Mouse (Mus musculus) forebrain, embryonic 12.5 days (tissue): ENCODE results near the gene Zfp69. TPM values are rescaled to one million over a fixed set of nuclear protein-coding genes. Genes with fewer than 3 reads are reported as not detected.

Experiments
- ATAC-seq: fragments of 200-750 bp; cut with Nextera tagmentation; 2 replicates; pipeline ENCODE4 v1.8.0; 2017; ENCODE audit warnings: moderate TSS enrichment; ENCODE audit not compliant: low FRiP score
- H3K27ac ChIP-seq: fragments of 300-500 bp; sonication (generic); 2 replicates; pipeline ENCODE4 v1.5.1; 2016; ENCODE audit warnings: mild to moderate bottlenecking
- H3K27me3 ChIP-seq: fragments of 300-500 bp; sonication (generic); 2 replicates; pipeline ENCODE4 v1.6.1; 2016; ENCODE audit warnings: mild to moderate bottlenecking
- H3K36me3 ChIP-seq: fragments of 300-500 bp; sonication (generic); replicated peaks from 2 replicates; pipeline ENCODE4 v1.6.1; 2016; ENCODE audit warnings: mild to moderate bottlenecking
- H3K4me1 ChIP-seq: fragments of 300-500 bp; sonication (generic); 2 replicates; pipeline ENCODE4 v1.6.1; 2016
- H3K4me2 ChIP-seq: fragments of 300-500 bp; sonication (generic); 2 replicates; pipeline ENCODE4 v1.6.1; 2016; ENCODE audit warnings: mild to moderate bottlenecking, moderate library complexity
- H3K4me3 ChIP-seq: fragments of 300-500 bp; sonication (generic); replicated peaks from 2 replicates; pipeline ENCODE4 v1.5.1; 2016; ENCODE audit warnings: mild to moderate bottlenecking
- H3K9ac ChIP-seq: fragments of 300-500 bp; sonication (generic); 2 replicates; pipeline ENCODE4 v1.6.1; 2016; ENCODE audit warnings: mild to moderate bottlenecking
- H3K9me3 ChIP-seq: fragments of 300-500 bp; sonication (generic); 2 replicates; pipeline ENCODE4 v1.6.1; 2016
- WGBS: fragments of 180-500 bp; shearing (Covaris S2); methylation state at CpG from one replicate; pipeline ENCODE4 v1.1.7; 2016; 5-methylcytosine and 5-hydroxymethylcytosine counted together
- polyA plus RNA-seq: library from polyadenylated mRNA; unstranded; fragments of >200 nt; fragmentation: Nextera tagmentation; extraction: Ambion mirVana; gene quantifications from 2 replicates; pipeline ENCODE4 v1.2.1, GENCODE M21; 2016

Zfp69 gene
- polyA plus RNA-seq, 1 experiment from 2014 or later, result 9.5 TPM

- Histone ChIP-seq H3K4me2 (no peak overlapping the region), H3K4me1 (peaks cover 16% of the 10 kb centered on the region), H3K36me3 (peaks cover 34% of the 10 kb centered on the region), H3K9ac (no peak overlapping the region), H3K27me3 (no peaks in the 10 kb centered on the region), H3K4me3 (no peak overlapping the region), H3K9me3 (peaks cover 6% of the 10 kb centered on the region; the same call in 1 of the 2 replicates), H3K27ac (no peak overlapping the region)
- WGBS, result 90% methylated on average over 8 of the region's 8 CpGs
- ATAC-seq, result no peak
Measured at GRCm38 (mm10) chr4:120921461-120921860, 30.0 kb downstream of the Zfp69 start.

- Histone ChIP-seq H3K4me3 (no peak overlapping the region), H3K9ac (no peak overlapping the region), H3K27ac (no peak overlapping the region), H3K9me3 (no peaks in the 10 kb centered on the region), H3K36me3 (0 out of 2 replicates have a peak, but pooled peaks cover 1% of the 10 kb centered on the region), H3K27me3 (no peaks in the 10 kb centered on the region), H3K4me2 (no peak overlapping the region), H3K4me1 (no peaks in the 10 kb centered on the region)
- WGBS, result 78% methylated on average over 4 of the region's 4 CpGs
- no peak for ATAC-seq
Measured at GRCm38 (mm10) chr4:120914501-120914900, 37.0 kb downstream of the Zfp69 start.

GRCm38 (mm10) chr4:120913861-120914260, 37.6 kb downstream of the Zfp69 start:
- Histone ChIP-seq H3K27ac (no peak overlapping the region), H3K36me3 (no peaks in the 10 kb centered on the region), H3K4me1 (no peaks in the 10 kb centered on the region), H3K27me3 (no peaks in the 10 kb centered on the region), H3K9me3 (no peaks in the 10 kb centered on the region), H3K4me3 (no peak overlapping the region), H3K4me2 (no peak overlapping the region), H3K9ac (no peak overlapping the region)
- no peak for ATAC-seq
- 92% methylated on average over 1 of the region's 1 CpGs for WGBS

- Histone ChIP-seq H3K4me1 (no peaks in the 10 kb centered on the region), H3K27ac (no peak overlapping the region), H3K27me3 (no peaks in the 10 kb centered on the region), H3K9me3 (no peaks in the 10 kb centered on the region), H3K36me3 (no peaks in the 10 kb centered on the region), H3K4me2 (no peak overlapping the region), H3K4me3 (no peak overlapping the region), H3K9ac (no peak overlapping the region)
- WGBS, result 67% methylated on average over 8 of the region's 8 CpGs
- ATAC-seq, result no peak
Measured at GRCm38 (mm10) chr4:120913443-120913842, 38.1 kb downstream of the Zfp69 start.

GRCm38 (mm10) chr4:120912866-120913265, 38.6 kb downstream of the Zfp69 start:
- WGBS, result 57% methylated on average over 4 of the region's 4 CpGs
- H3K4me3 ChIP-seq, result no peak overlapping the region
- ATAC-seq, result no peak
- no peaks in the 10 kb centered on the region for H3K27me3 ChIP-seq
- no peak overlapping the region for H3K4me2 ChIP-seq
- no peaks in the 10 kb centered on the region for H3K36me3 ChIP-seq
- no peaks in the 10 kb centered on the region for H3K4me1 ChIP-seq
- H3K27ac ChIP-seq, result no peak overlapping the region
- no peaks in the 10 kb centered on the region for H3K9me3 ChIP-seq
- H3K9ac ChIP-seq, result no peak overlapping the region

GRCm38 (mm10) chr4:120911086-120911485, 40.4 kb downstream of the Zfp69 start:
- WGBS, result 84% methylated on average over 6 of the region's 6 CpGs
- Histone ChIP-seq H3K4me2 (no peak overlapping the region), H3K27ac (no peak overlapping the region), H3K36me3 (no peaks in the 10 kb centered on the region), H3K9ac (no peak overlapping the region), H3K27me3 (no peaks in the 10 kb centered on the region), H3K4me1 (no peaks in the 10 kb centered on the region), H3K9me3 (no peaks in the 10 kb centered on the region), H3K4me3 (no peak overlapping the region)
- no peak for ATAC-seq

GRCm38 (mm10) chr4:120909558-120910150, 41.8 kb downstream of the Zfp69 start:
- no peaks in the 10 kb centered on the region for H3K9me3 ChIP-seq
- 0 out of 2 replicates have a peak, but pooled peaks have one; percentile 61 for ATAC-seq
- WGBS, result 31% methylated on average over 15 of the region's 15 CpGs

GRCm38 (mm10) chr4:120905644-120906043, 45.9 kb downstream of the Zfp69 start:
- no peak overlapping the region for H3K9ac ChIP-seq
- no peak overlapping the region for H3K4me2 ChIP-seq
- WGBS, result 84% methylated on average over 5 of the region's 5 CpGs
- H3K27ac ChIP-seq, result no peak overlapping the region
- H3K9me3 ChIP-seq, result no peaks in the 10 kb centered on the region
- ATAC-seq, result no peak
- H3K36me3 ChIP-seq, result no peaks in the 10 kb centered on the region
- no peak overlapping the region for H3K4me3 ChIP-seq
- H3K4me1 ChIP-seq, result no peaks in the 10 kb centered on the region
- H3K27me3 ChIP-seq, result no peaks in the 10 kb centered on the region

More at GRCm38 (mm10) chr4:120909558-120910150, 41.8 kb downstream of the Zfp69 start:
- Histone ChIP-seq H3K27me3 (no peaks in the 10 kb centered on the region), H3K9ac (no peak overlapping the region), H3K4me2 (no peak overlapping the region), H3K4me1 (no peaks in the 10 kb centered on the region), H3K4me3 (no peak overlapping the region), H3K36me3 (no peaks in the 10 kb centered on the region), H3K27ac (no peak overlapping the region)

- Histone ChIP-seq H3K4me1 (no peaks in the 10 kb centered on the region), H3K9ac (no peak overlapping the region), H3K36me3 (no peaks in the 10 kb centered on the region), H3K4me3 (no peak overlapping the region), H3K9me3 (no peaks in the 10 kb centered on the region), H3K4me2 (no peak overlapping the region), H3K27ac (no peak overlapping the region), H3K27me3 (no peaks in the 10 kb centered on the region)
- WGBS, result 78% methylated on average over 4 of the region's 4 CpGs
- ATAC-seq, result no peak
Measured at GRCm38 (mm10) chr4:120904533-120904932, 47.0 kb downstream of the Zfp69 start.

GRCm38 (mm10) chr4:120895810-120896584, 55.5 kb downstream of the Zfp69 start:
- Histone ChIP-seq H3K4me2 (no peak overlapping the region), H3K4me1 (peaks cover 7% of the 10 kb centered on the region), H3K27me3 (no peaks in the 10 kb centered on the region; the same call in 1 of the 2 replicates), H3K9me3 (no peaks in the 10 kb centered on the region), H3K27ac (no peak overlapping the region), H3K36me3 (no peaks in the 10 kb centered on the region), H3K9ac (no peak overlapping the region), H3K4me3 (no peak overlapping the region)
- 82% methylated on average over 7 of the region's 7 CpGs for WGBS
- ATAC-seq, result no peak

- no peak overlapping the region for H3K27ac ChIP-seq
- H3K4me3 ChIP-seq, result no peak overlapping the region
- no peak overlapping the region for H3K4me2 ChIP-seq
- H3K27me3 ChIP-seq, result no peaks in the 10 kb centered on the region; the same call in 1 of the 2 replicates
- no peaks in the 10 kb centered on the region for H3K36me3 ChIP-seq
- H3K9ac ChIP-seq, result no peak overlapping the region
- ATAC-seq, result no peak
- H3K4me1 ChIP-seq, result peaks cover 13% of the 10 kb centered on the region
- WGBS, result 73% methylated on average over 7 of the region's 7 CpGs
- no peaks in the 10 kb centered on the region for H3K9me3 ChIP-seq
Measured at GRCm38 (mm10) chr4:120895226-120895625, 56.3 kb downstream of the Zfp69 start.

GRCm38 (mm10) chr4:120894584-120894983, 56.9 kb downstream of the Zfp69 start:
- H3K4me2 ChIP-seq, result no peak overlapping the region
- H3K9ac ChIP-seq, result no peak overlapping the region
- H3K27ac ChIP-seq, result no peak overlapping the region
- H3K9me3 ChIP-seq, result no peaks in the 10 kb centered on the region
- no peaks in the 10 kb centered on the region for H3K36me3 ChIP-seq
- no peak for ATAC-seq
- WGBS, result 84% methylated on average over 11 of the region's 11 CpGs
- H3K4me3 ChIP-seq, result no peak overlapping the region
- peaks cover 13% of the 10 kb centered on the region for H3K4me1 ChIP-seq
- no peaks in the 10 kb centered on the region; the same call in 1 of the 2 replicates for H3K27me3 ChIP-seq
